Mouse (Mus musculus) bone marrow, adult 2 months (tissue): ENCODE results near the gene Mgat3.

Experiments
- CTCF ChIP-seq: fragments of 200-500 bp; IDR thresholded peaks from 2 replicates; pipeline ENCODE4 v1.5.1; 2011; ENCODE audit warnings: low read length, control low read depth; ENCODE audit not compliant: control insufficient read depth, insufficient read depth
- POLR2A ChIP-seq: fragments of 200-500 bp; IDR thresholded peaks from 2 replicates; pipeline ENCODE4 v1.6.1; 2011; ENCODE audit warnings: low read depth, mild to moderate bottlenecking, control low read depth, low read length, borderline replicate concordance; ENCODE audit not compliant: control insufficient read depth

DNA sequence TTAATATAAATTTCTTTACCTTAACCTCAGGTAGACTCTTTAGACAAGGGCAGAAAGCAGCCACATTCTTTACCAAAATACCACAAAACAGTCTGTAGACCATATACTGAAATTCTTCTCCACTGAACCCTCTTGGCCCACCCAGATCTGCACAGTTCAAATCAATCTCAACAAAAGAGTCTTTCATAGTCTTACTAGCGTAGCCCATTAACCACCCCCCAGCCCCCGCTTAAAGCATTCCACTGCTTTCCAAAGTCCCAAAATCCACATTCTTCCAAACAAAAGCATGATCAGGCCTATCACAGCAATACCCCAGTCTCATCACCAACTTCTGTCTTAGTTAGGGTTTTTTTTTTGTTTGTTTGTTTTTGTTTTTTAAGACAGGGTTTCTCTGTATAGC, 26.0 kb downstream of the Mgat3 start:
- TF ChIP-seq CTCF, result no peak
- TF ChIP-seq POLR2A, result no peak
